11 mouse cellular contexts compared by ENCODE assay signal in the genomic region with DNA sequence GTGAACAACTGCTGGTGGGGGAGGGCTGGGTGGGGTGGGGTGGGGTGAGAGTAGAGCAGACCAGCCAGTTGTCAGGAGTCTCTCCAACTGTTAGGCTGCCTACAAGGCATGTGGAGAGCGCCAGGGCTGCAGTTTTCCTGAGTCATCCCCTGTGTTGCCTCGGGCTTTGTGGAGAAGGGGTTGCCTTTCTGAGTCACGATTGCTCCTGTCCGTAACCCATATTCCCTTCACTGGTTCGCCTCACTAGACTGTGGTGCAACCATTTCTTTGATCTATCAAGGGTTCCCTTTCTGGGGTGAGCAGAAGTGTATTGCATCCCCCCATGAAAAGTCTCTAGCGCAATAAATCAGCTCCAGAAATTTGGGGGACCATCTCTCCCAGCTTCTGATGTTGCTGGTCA.
"Had no signal": no experiment of that assay in that cellular context is flagged by ENCODE, and none has a peak within 500 bp of the region (broad histone marks: within the 10 kb centered on the region; RNA-seq: fewer than 3 reads in every experiment).

No protein-coding gene starts in this region.

- ATAC-seq: midbrain, embryonic 13.5 days; midbrain, embryonic 16.5 days had no signal

- H3K4me2 ChIP-seq: liver, embryonic 13.5 days; midbrain, embryonic 13.5 days had no signal

- H3K9ac ChIP-seq: liver, embryonic 13.5 days; midbrain, embryonic 13.5 days had no signal

- H3K4me3 ChIP-seq: left cerebral cortex, adult 2 months; liver, embryonic 13.5 days; midbrain, embryonic 13.5 days had no signal

- DNase-seq: kidney, postnatal 14 days; layer of hippocampus, postnatal 36 days; liver, embryonic 13.5 days; lung, adult 2 months; lung, postnatal 14 days; lung, postnatal 4 days; thymus, adult 18-20 months; thymus, postnatal 36 days had no signal

- H3K9me3 ChIP-seq: liver, embryonic 13.5 days had no signal

- H3K27ac ChIP-seq: left cerebral cortex, adult 2 months; liver, embryonic 13.5 days; midbrain, embryonic 13.5 days had no signal

- H3K36me3 ChIP-seq: liver, embryonic 13.5 days; midbrain, embryonic 13.5 days had no signal
